Mouse (Mus musculus) embryonic facial prominence, embryonic 13.5 days (tissue): ENCODE measurements around the gene Pdik1l. TPM values are rescaled to one million over a fixed set of nuclear protein-coding genes. Genes with fewer than 3 reads are reported as not detected.

ENCODE experiments used
- ATAC-seq: fragments of 200-750 bp; cut with Nextera tagmentation; 2 replicates; pipeline ENCODE4 v1.8.0; 2017; ENCODE audit warnings: low read depth; ENCODE audit not compliant: insufficient number of reproducible peaks, insufficient read depth, low FRiP score, low TSS enrichment
- H3K27ac ChIP-seq: fragments of 300-500 bp; sonication (generic); 2 replicates; pipeline ENCODE4 v1.5.1; 2015; ENCODE audit warnings: moderate library complexity, mild to moderate bottlenecking, inconsistent platforms
- H3K27me3 ChIP-seq: fragments of 300-500 bp; sonication (generic); 2 replicates; pipeline ENCODE4 v1.6.1; 2015; ENCODE audit warnings: mild to moderate bottlenecking, inconsistent platforms
- H3K36me3 ChIP-seq: fragments of 300-500 bp; sonication (generic); 2 replicates; pipeline ENCODE4 v1.6.1; 2015; ENCODE audit warnings: mild to moderate bottlenecking, inconsistent platforms
- H3K4me1 ChIP-seq: fragments of 300-500 bp; sonication (generic); 2 replicates; pipeline ENCODE4 v1.6.1; 2015; ENCODE audit warnings: inconsistent platforms
- H3K4me2 ChIP-seq: fragments of 300-500 bp; sonication (generic); 2 replicates; pipeline ENCODE4 v1.6.1; 2015; ENCODE audit warnings: moderate library complexity, mild to moderate bottlenecking, inconsistent platforms
- H3K4me3 ChIP-seq: fragments of 300-500 bp; sonication (generic); 2 replicates; pipeline ENCODE4 v1.5.1; 2015; ENCODE audit warnings: mild to moderate bottlenecking, inconsistent platforms
- H3K9ac ChIP-seq: fragments of 300-500 bp; sonication (generic); 2 replicates; pipeline ENCODE4 v1.6.1; 2015; ENCODE audit warnings: mild to moderate bottlenecking, inconsistent platforms
- H3K9me3 ChIP-seq: fragments of 300-500 bp; sonication (generic); 2 replicates; pipeline ENCODE4 v1.6.1; 2016; ENCODE audit warnings: inconsistent platforms
- WGBS: fragments of 180-500 bp; shearing (Covaris S2); methylation state at CpG from one replicate; pipeline ENCODE4 v1.1.7; 2015; ENCODE audit warnings: mixed read lengths; 5-methylcytosine and 5-hydroxymethylcytosine counted together
- polyA plus RNA-seq: library from polyadenylated mRNA; unstranded; fragments of >200 nt; fragmentation: Nextera tagmentation; extraction: Ambion mirVana; gene quantifications from 2 replicates; pipeline ENCODE4 v1.2.1, GENCODE M21; 2015

Gene Pdik1l
- polyA plus RNA-seq, 1 experiment from 2014 or later, result 23.4 TPM

GRCm38 (mm10) chr4:134255854-134256253 is 31.8 kb downstream of the Pdik1l start:
- Histone ChIP-seq H3K4me3 (no peak overlapping the region), H3K4me2 (no peak overlapping the region), H3K27ac (no peak overlapping the region), H3K27me3 (peaks cover 61% of the 10 kb centered on the region), H3K9me3 (no peaks in the 10 kb centered on the region), H3K36me3 (no peaks in the 10 kb centered on the region), H3K9ac (no peak overlapping the region), H3K4me1 (peaks cover 66% of the 10 kb centered on the region)
- no peak for ATAC-seq
- 27% methylated on average over 4 of the region's 4 CpGs for WGBS

- no peaks in the 10 kb centered on the region for H3K36me3 ChIP-seq
- peaks cover 75% of the 10 kb centered on the region for H3K4me1 ChIP-seq
- ATAC-seq, result no peak
- 29% methylated on average over 3 of the region's 3 CpGs for WGBS
- peaks cover 71% of the 10 kb centered on the region for H3K27me3 ChIP-seq
- H3K9ac ChIP-seq, result no peak overlapping the region
- H3K4me3 ChIP-seq, result no peak overlapping the region
- no peaks in the 10 kb centered on the region for H3K9me3 ChIP-seq
- H3K27ac ChIP-seq, result no peak overlapping the region
- no peak overlapping the region for H3K4me2 ChIP-seq
These were observed 32.9 kb downstream of the Pdik1l start for GRCm38 (mm10) chr4:134254835-134255234.

- 2% methylated on average over 13 of the region's 13 CpGs for WGBS
- ATAC-seq, result no peak
These were observed 33.9 kb downstream of the Pdik1l start, which contains the start of gene Grrp1 for GRCm38 (mm10) chr4:134253722-134254324. Gene Grrp1 (minus strand): TSS chr4:134254106.

GRCm38 (mm10) chr4:134252911-134253721 is 34.6 kb downstream of the Pdik1l start:
- 11% methylated on average over 15 of the region's 15 CpGs for WGBS
- H3K36me3 ChIP-seq, result no peaks in the 10 kb centered on the region
- peak overlapping the region; percentile 61 for H3K9ac ChIP-seq
- H3K27ac ChIP-seq, result peak overlapping the region; percentile 30; the same call in 1 of the 2 replicates
- ATAC-seq, result no peak
- H3K4me1 ChIP-seq, result peaks cover 78% of the 10 kb centered on the region
- peak overlapping the region; percentile 54 for H3K4me3 ChIP-seq
- no peaks in the 10 kb centered on the region for H3K9me3 ChIP-seq
- peaks cover 88% of the 10 kb centered on the region for H3K27me3 ChIP-seq
- peak overlapping the region; percentile 95 for H3K4me2 ChIP-seq

More at GRCm38 (mm10) chr4:134253722-134254324, 33.9 kb downstream of the Pdik1l start, which contains the start of gene Grrp1:
- Histone ChIP-seq H3K27me3 (peaks cover 81% of the 10 kb centered on the region), H3K4me1 (peaks cover 83% of the 10 kb centered on the region), H3K4me2 (peak within 1 kb of the TSS; percentile 95), H3K9me3 (no peaks in the 10 kb centered on the region), H3K36me3 (no peaks in the 10 kb centered on the region), H3K9ac (peak within 1 kb of the TSS; percentile 61), H3K27ac (peak within 1 kb of the TSS; percentile 30; the same call in 1 of the 2 replicates), H3K4me3 (peak within 1 kb of the TSS; percentile 54)

GRCm38 (mm10) chr4:134252131-134252910 is 35.4 kb downstream of the Pdik1l start:
- Histone ChIP-seq H3K9me3 (no peaks in the 10 kb centered on the region), H3K4me1 (peaks cover 70% of the 10 kb centered on the region), H3K36me3 (no peaks in the 10 kb centered on the region), H3K27ac (peak overlapping the region; percentile 30; the same call in 1 of the 2 replicates), H3K9ac (peak overlapping the region; percentile 74), H3K4me3 (peak overlapping the region; percentile 54), H3K4me2 (peak overlapping the region; percentile 95), H3K27me3 (peaks cover 96% of the 10 kb centered on the region)
- no peak for ATAC-seq
- WGBS, result 8% methylated on average over 22 of the region's 22 CpGs

- no peak for ATAC-seq
- Histone ChIP-seq H3K4me2 (peak overlapping the region; percentile 95), H3K27me3 (peaks cover 100% of the 10 kb centered on the region), H3K27ac (no peak overlapping the region), H3K4me3 (peak overlapping the region; percentile 54), H3K9ac (peak overlapping the region; percentile 74), H3K36me3 (no peaks in the 10 kb centered on the region), H3K4me1 (peaks cover 62% of the 10 kb centered on the region), H3K9me3 (no peaks in the 10 kb centered on the region)
- WGBS, result under 1% methylated on average over 91 of the region's 91 CpGs
These were observed 36.2 kb downstream of the Pdik1l start for GRCm38 (mm10) chr4:134251241-134252130.

GRCm38 (mm10) chr4:134250930-134251240 is 36.8 kb downstream of the Pdik1l start:
- no peaks in the 10 kb centered on the region for H3K9me3 ChIP-seq
- H3K36me3 ChIP-seq, result no peaks in the 10 kb centered on the region
- peak overlapping the region; percentile 74 for H3K9ac ChIP-seq
- WGBS, result 10% methylated on average over 10 of the region's 10 CpGs
- peak overlapping the region; percentile 54 for H3K4me3 ChIP-seq
- ATAC-seq, result no peak
- peaks cover 98% of the 10 kb centered on the region for H3K27me3 ChIP-seq
- H3K27ac ChIP-seq, result no peak overlapping the region
- H3K4me1 ChIP-seq, result peaks cover 59% of the 10 kb centered on the region
- H3K4me2 ChIP-seq, result peak overlapping the region; percentile 95

GRCm38 (mm10) chr4:134250116-134250929 is 37.4 kb downstream of the Pdik1l start:
- 5% methylated on average over 27 of the region's 27 CpGs for WGBS

GRCm38 (mm10) chr4:134249651-134250050 is 38.0 kb downstream of the Pdik1l start:
- Histone ChIP-seq H3K4me1 (peaks cover 63% of the 10 kb centered on the region), H3K27me3 (peaks cover 86% of the 10 kb centered on the region), H3K4me2 (peak overlapping the region; percentile 95), H3K27ac (no peak overlapping the region), H3K9ac (peak overlapping the region; percentile 58), H3K9me3 (no peaks in the 10 kb centered on the region), H3K4me3 (peak overlapping the region; percentile 54), H3K36me3 (no peaks in the 10 kb centered on the region)
- WGBS, result under 1% methylated on average over 30 of the region's 30 CpGs
- no peak for ATAC-seq

More at GRCm38 (mm10) chr4:134250116-134250929, 37.4 kb downstream of the Pdik1l start:
- Histone ChIP-seq H3K4me1 (peaks cover 60% of the 10 kb centered on the region), H3K27ac (0 out of 2 replicates have a peak overlapping the region, but pooled peaks have one; percentile 11), H3K9ac (peak overlapping the region; percentile 58), H3K4me2 (peak overlapping the region; percentile 95), H3K4me3 (peak overlapping the region; percentile 54), H3K36me3 (no peaks in the 10 kb centered on the region), H3K9me3 (no peaks in the 10 kb centered on the region), H3K27me3 (peaks cover 93% of the 10 kb centered on the region)
- ATAC-seq, result no peak

- Histone ChIP-seq H3K4me1 (peaks cover 47% of the 10 kb centered on the region), H3K4me3 (peak within 1 kb of the TSS; percentile 77), H3K9ac (peak within 1 kb of the TSS; percentile 61), H3K4me2 (peak within 1 kb of the TSS; percentile 90), H3K9me3 (no peaks in the 10 kb centered on the region), H3K27ac (no peak within 1 kb of the TSS; the same call in 1 of the 2 replicates), H3K36me3 (peaks cover 6% of the 10 kb centered on the region; the same call in 1 of the 2 replicates), H3K27me3 (peaks cover 57% of the 10 kb centered on the region)
- WGBS, result 69% methylated on average over 7 of the region's 7 CpGs
- ATAC-seq, result no peak
These were observed 40.9 kb downstream of the Pdik1l start, which contains the start of gene Gm30191 for GRCm38 (mm10) chr4:134246719-134247258. Gene Gm30191 (plus strand): TSS chr4:134246935.
